Mouse (Mus musculus) neural tube, embryonic 15.5 days (tissue): ENCODE results near the gene Tle4. TPM values are rescaled to one million over a fixed set of nuclear protein-coding genes. Genes with fewer than 3 reads are reported as not detected.
"Not testable (repeated sequence)": the region's sequence is repeated elsewhere in the genome, so short reads cannot be mapped to it uniquely, and the experiment has no call there.

Source experiments
- ATAC-seq: fragments of 200-750 bp; cut with Nextera tagmentation; 2 replicates; pipeline ENCODE4 v1.8.0; 2017; ENCODE audit warnings: mild to moderate bottlenecking, moderate TSS enrichment, moderate library complexity; ENCODE audit not compliant: low FRiP score
- H3K27ac ChIP-seq: fragments of 300-500 bp; sonication (generic); replicated peaks from 2 replicates; pipeline ENCODE4 v1.5.1; 2015; ENCODE audit warnings: mild to moderate bottlenecking, inconsistent platforms
- H3K27me3 ChIP-seq: fragments of 300-500 bp; sonication (generic); replicated peaks from 2 replicates; pipeline ENCODE4 v1.6.1; 2015; ENCODE audit warnings: inconsistent platforms
- H3K36me3 ChIP-seq: fragments of 300-500 bp; sonication (generic); 2 replicates; pipeline ENCODE4 v1.6.1; 2015; ENCODE audit warnings: inconsistent platforms
- H3K4me1 ChIP-seq: fragments of 300-500 bp; sonication (generic); 2 replicates; pipeline ENCODE4 v1.6.1; 2015; ENCODE audit warnings: inconsistent platforms
- H3K4me2 ChIP-seq: fragments of 300-500 bp; sonication (generic); 2 replicates; pipeline ENCODE4 v1.6.1; 2015; ENCODE audit warnings: inconsistent platforms, mild to moderate bottlenecking, moderate library complexity
- H3K4me3 ChIP-seq: fragments of 300-500 bp; sonication (generic); replicated peaks from 2 replicates; pipeline ENCODE4 v1.5.1; 2015; ENCODE audit warnings: mild to moderate bottlenecking, inconsistent platforms
- H3K9ac ChIP-seq: fragments of 300-500 bp; sonication (generic); replicated peaks from 2 replicates; pipeline ENCODE4 v1.6.1; 2015; ENCODE audit warnings: mild to moderate bottlenecking, inconsistent platforms
- H3K9me3 ChIP-seq: fragments of 300-500 bp; sonication (generic); replicated peaks from 2 replicates; pipeline ENCODE4 v1.6.1; 2016; ENCODE audit warnings: inconsistent platforms
- WGBS: fragments of 180-500 bp; shearing (Covaris S2); methylation state at CpG from one replicate; pipeline ENCODE4 v1.1.7; 2015; ENCODE audit warnings: mixed read lengths; 5-methylcytosine and 5-hydroxymethylcytosine counted together
- polyA plus RNA-seq: library from polyadenylated mRNA; unstranded; fragments of >200 nt; fragmentation: Nextera tagmentation; extraction: Ambion mirVana; gene quantifications from 2 replicates; pipeline ENCODE4 v1.2.1, GENCODE M21; 2015

The Tle4 gene
- 22.3 and 24.3 TPM in 2 replicates for polyA plus RNA-seq

- WGBS: under 1% methylated on average over 69 of the region's 71 CpGs
- ATAC-seq: peak; percentile 96
These were observed at the start of gene Tle4 for GRCm38 (mm10) chr19:14597917-14598689. TSS of gene Tle4 (minus strand) at chr19:14598051.

DNA sequence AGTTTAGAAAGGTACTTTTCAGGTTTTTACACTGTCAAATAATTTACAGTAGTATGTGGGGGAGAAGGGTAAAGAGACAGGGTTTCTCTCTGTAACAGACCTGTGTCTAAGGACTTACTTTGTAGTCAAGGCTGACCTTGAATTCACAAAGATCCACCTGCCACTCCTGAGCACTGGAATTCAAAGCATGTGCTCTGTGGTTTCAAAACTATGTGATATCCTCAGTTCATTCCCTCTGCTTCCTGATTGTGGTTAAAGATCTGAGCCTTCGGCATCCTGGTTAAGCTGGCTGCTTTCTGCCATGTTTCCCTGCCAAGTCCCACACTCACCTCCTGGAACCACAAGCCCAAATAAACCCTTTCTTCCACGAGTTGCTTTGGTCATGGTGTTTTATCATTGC, 47.8 kb upstream of the Tle4 start:
- no peaks in the 10 kb centered on the region for H3K9me3 ChIP-seq
- ATAC-seq: no peak
- no peaks in the 10 kb centered on the region for H3K4me1 ChIP-seq
- H3K4me3 ChIP-seq: no peak overlapping the region
- H3K4me2 ChIP-seq: no peak overlapping the region
- H3K27ac ChIP-seq: no peak overlapping the region
- 85% methylated on average over 2 of the region's 2 CpGs for WGBS
- H3K27me3 ChIP-seq: no peaks in the 10 kb centered on the region; the same call in 1 of the 2 replicates
- no peak overlapping the region for H3K9ac ChIP-seq
- no peaks in the 10 kb centered on the region for H3K36me3 ChIP-seq

More at GRCm38 (mm10) chr19:14597917-14598689, at the start of gene Tle4:
- peak within 1 kb of the TSS; percentile 84 for H3K9ac ChIP-seq
- H3K36me3 ChIP-seq: no peaks in the 10 kb centered on the region
- H3K9me3 ChIP-seq: no peaks in the 10 kb centered on the region
- H3K4me2 ChIP-seq: peak within 1 kb of the TSS; percentile 67
- peaks cover 28% of the 10 kb centered on the region for H3K4me1 ChIP-seq
- peak within 1 kb of the TSS; percentile 98 for H3K27ac ChIP-seq
- H3K27me3 ChIP-seq: peaks cover 4% of the 10 kb centered on the region
- peak within 1 kb of the TSS; percentile 85 for H3K4me3 ChIP-seq

DNA sequence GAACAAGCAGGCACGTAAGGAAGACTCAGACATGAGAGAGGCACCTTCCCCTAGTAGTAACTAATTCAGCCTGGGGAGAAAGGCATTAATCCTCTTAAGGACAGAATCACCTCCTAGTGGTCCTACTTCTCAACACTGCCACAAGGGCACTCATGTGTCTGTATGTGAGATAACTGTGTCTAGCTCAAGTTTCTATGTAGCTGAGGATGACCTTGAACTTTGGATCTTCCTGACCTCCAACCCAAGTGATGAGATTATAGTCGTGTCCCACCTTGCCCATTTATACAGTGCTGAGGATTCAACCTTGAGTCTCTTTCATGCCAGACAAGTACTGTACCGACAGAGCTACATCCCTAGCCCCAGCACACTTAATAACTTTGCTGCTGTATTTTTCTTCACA, 46.9 kb upstream of the Tle4 start:
- ATAC-seq: no peak
- no peaks in the 10 kb centered on the region for H3K4me1 ChIP-seq
- WGBS: 91% methylated on average over 3 of the region's 3 CpGs
- no peak overlapping the region for H3K27ac ChIP-seq
- no peaks in the 10 kb centered on the region; the same call in 1 of the 2 replicates for H3K27me3 ChIP-seq
- no peak overlapping the region for H3K4me3 ChIP-seq
- H3K9me3 ChIP-seq: no peaks in the 10 kb centered on the region
- H3K9ac ChIP-seq: no peak overlapping the region
- H3K4me2 ChIP-seq: no peak overlapping the region
- no peaks in the 10 kb centered on the region for H3K36me3 ChIP-seq

- H3K9me3 ChIP-seq, H3K4me3 ChIP-seq, H3K36me3 ChIP-seq, H3K27ac ChIP-seq, ATAC-seq, H3K4me1 ChIP-seq, H3K27me3 ChIP-seq, H3K4me2 ChIP-seq, H3K9ac ChIP-seq: not testable (repeated sequence)
- 94% methylated on average over 4 of the region's 4 CpGs for WGBS
These were observed 45.2 kb upstream of the Tle4 start for GRCm38 (mm10) chr19:14643091-14643490.

DNA sequence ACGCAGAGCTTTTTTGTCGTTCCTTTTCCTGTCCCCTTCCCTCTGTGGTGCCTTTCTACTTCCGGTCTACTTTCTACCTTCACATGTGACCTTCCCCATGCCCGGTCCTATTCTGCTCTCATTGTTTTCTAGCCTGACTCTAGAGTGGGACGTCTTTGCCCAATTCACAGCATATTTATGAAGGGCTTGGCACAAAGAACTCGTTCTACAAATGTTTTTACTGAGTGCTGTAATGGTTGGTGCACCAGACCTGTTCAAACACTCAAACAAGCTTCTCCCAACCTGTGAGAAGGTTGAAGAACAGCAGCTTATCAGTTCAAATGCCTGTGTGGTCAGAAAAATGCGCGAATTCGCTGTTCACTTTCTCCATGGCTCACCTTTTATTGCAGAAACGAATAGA, 44.8 kb upstream of the Tle4 start:
- Histone ChIP-seq H3K9ac (no peak overlapping the region), H3K4me2 (no peak overlapping the region), H3K36me3 (no peaks in the 10 kb centered on the region), H3K27me3 (no peaks in the 10 kb centered on the region; the same call in 1 of the 2 replicates), H3K9me3 (no peaks in the 10 kb centered on the region), H3K27ac (no peak overlapping the region), H3K4me3 (no peak overlapping the region), H3K4me1 (no peaks in the 10 kb centered on the region)
- ATAC-seq: no peak
- WGBS: 81% methylated on average over 10 of the region's 10 CpGs

DNA sequence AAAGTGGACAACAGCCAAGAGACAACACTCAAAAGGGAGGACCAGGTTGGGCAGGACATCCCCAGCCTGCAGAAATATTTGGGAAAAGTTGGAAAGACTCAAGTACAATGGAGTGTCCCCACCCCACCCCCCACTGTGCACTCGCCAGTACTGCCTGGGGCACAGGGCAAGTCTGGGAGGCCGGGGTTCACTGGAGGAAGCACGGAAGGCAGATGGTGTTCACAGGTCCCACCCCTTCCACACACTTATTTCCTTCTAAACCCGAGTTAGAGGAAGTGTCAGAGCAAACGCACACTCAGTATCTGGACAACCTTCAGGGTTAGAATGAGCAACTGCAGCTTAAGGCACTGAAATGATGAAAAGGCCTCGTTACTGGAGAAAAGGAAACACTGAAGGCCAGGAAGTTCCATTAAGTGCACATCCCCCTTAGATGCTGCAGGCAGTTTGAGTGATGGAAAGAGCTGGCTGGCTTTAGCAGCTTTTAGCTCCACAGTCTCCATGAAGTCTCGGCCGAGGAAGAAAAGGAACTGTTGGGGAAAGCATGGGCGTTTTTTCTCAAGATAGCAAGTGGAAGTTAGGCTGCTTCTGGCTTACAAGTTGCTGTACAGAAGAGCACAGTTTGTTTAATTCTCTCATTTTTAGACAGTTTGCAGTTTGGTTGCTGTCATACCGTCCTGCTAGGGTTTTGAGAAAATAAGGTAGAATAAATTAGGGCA, 37.5 kb upstream of the Tle4 start:
- Histone ChIP-seq H3K27me3 (no peaks in the 10 kb centered on the region), H3K4me2 (no peak overlapping the region), H3K9ac (no peak overlapping the region), H3K36me3 (no peaks in the 10 kb centered on the region), H3K4me3 (no peak overlapping the region), H3K4me1 (no peaks in the 10 kb centered on the region), H3K27ac (no peak overlapping the region), H3K9me3 (no peaks in the 10 kb centered on the region)
- ATAC-seq: no peak
- 66% methylated on average over 10 of the region's 10 CpGs for WGBS

GRCm38 (mm10) chr19:14623355-14623754, 25.5 kb upstream of the Tle4 start:
- Histone ChIP-seq H3K9ac (no peak overlapping the region), H3K4me2 (no peak overlapping the region), H3K27me3 (no peaks in the 10 kb centered on the region), H3K36me3 (no peaks in the 10 kb centered on the region), H3K27ac (no peak overlapping the region), H3K4me3 (no peak overlapping the region), H3K9me3 (no peaks in the 10 kb centered on the region), H3K4me1 (no peaks in the 10 kb centered on the region)
- 57% methylated on average over 4 of the region's 4 CpGs for WGBS
- no peak for ATAC-seq

GRCm38 (mm10) chr19:14620534-14620933, 22.7 kb upstream of the Tle4 start:
- Histone ChIP-seq H3K4me1 (no peaks in the 10 kb centered on the region), H3K27me3 (no peaks in the 10 kb centered on the region), H3K36me3 (no peaks in the 10 kb centered on the region), H3K4me3 (no peak overlapping the region), H3K27ac (no peak overlapping the region), H3K9ac (no peak overlapping the region), H3K4me2 (no peak overlapping the region), H3K9me3 (no peaks in the 10 kb centered on the region)
- WGBS: 95% methylated on average over 1 of the region's 1 CpGs
- no peak for ATAC-seq

GRCm38 (mm10) chr19:14619814-14620213, 22.0 kb upstream of the Tle4 start:
- H3K4me3 ChIP-seq: no peak overlapping the region
- H3K4me2 ChIP-seq: no peak overlapping the region
- H3K9me3 ChIP-seq: no peaks in the 10 kb centered on the region
- no peaks in the 10 kb centered on the region for H3K36me3 ChIP-seq
- H3K27ac ChIP-seq: no peak overlapping the region
- H3K4me1 ChIP-seq: no peaks in the 10 kb centered on the region
- no peaks in the 10 kb centered on the region for H3K27me3 ChIP-seq
- ATAC-seq: no peak
- H3K9ac ChIP-seq: no peak overlapping the region

DNA sequence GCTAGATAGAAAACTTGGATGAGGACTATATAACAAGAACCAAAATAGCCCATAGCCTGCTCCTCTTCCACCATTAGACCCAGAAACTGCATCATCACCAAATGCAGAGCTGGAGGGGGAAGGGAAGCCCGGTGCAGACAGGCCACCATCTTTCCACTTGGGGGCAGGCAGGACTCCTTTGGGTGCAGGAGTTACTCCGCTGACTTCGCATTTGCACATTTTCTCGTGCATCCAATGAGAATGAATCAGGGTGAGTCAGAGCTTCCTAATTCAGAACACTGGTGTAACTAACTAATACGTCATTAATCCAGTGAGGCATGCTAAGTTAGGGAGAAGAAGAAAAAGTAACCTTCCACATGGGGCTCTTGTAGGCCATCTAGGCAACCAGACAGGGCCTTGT, 17.0 kb upstream of the Tle4 start:
- H3K9me3 ChIP-seq: no peaks in the 10 kb centered on the region
- no peaks in the 10 kb centered on the region for H3K36me3 ChIP-seq
- no peak overlapping the region for H3K4me3 ChIP-seq
- no peak overlapping the region for H3K4me2 ChIP-seq
- H3K9ac ChIP-seq: no peak overlapping the region
- no peak for ATAC-seq
- 87% methylated on average over 5 of the region's 5 CpGs for WGBS
- H3K27ac ChIP-seq: no peak overlapping the region
- H3K27me3 ChIP-seq: no peaks in the 10 kb centered on the region
- H3K4me1 ChIP-seq: no peaks in the 10 kb centered on the region

DNA sequence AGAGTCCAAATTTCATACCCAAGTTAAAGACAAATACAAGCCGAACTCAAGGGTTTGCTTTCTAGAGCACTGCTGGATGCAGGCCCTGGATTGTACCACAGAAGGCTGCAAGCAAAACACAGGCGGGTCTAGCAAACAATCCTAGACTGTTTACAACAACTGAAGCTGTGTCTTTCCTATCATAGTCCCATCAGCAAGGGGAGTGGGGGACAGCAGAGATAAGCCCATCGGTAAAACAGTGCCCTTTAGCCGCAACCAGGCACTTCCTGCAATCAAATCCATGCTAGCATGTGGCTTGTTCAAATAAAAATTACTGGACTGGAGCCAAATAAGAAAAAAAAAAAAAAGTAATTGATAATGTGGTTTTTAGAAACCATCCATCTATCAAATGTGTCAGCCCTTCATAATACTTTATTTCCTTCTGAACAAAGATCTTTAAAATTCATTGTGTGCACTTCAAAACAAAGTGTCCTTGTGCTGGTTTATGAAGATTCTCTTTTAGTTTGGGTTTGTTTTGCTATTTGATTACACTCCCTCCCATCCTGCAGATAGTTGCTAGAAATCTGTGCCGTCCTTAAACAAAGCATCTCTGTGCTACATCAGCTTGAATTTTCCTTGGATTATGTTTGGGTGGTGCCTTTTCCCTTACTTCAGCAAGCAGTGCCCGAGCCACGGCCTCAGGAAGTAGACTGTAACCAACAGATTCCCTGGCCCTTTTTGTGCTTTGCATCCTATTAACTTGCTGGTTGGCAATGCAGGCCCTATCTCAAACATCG, 12.9 kb upstream of the Tle4 start:
- no peak overlapping the region for H3K27ac ChIP-seq
- peaks cover 3% of the 10 kb centered on the region; the same call in 1 of the 2 replicates for H3K27me3 ChIP-seq
- no peaks in the 10 kb centered on the region for H3K9me3 ChIP-seq
- H3K9ac ChIP-seq: no peak overlapping the region
- 68% methylated on average over 8 of the region's 8 CpGs for WGBS
- H3K4me3 ChIP-seq: no peak overlapping the region
- H3K4me2 ChIP-seq: no peak overlapping the region
- H3K36me3 ChIP-seq: no peaks in the 10 kb centered on the region
- no peak for ATAC-seq
- H3K4me1 ChIP-seq: no peaks in the 10 kb centered on the region
